Mouse (Mus musculus): ENCODE measurements around the gene Gm10277. TPM values are rescaled to one million over a fixed set of nuclear protein-coding genes. Genes with fewer than 3 reads are reported as not detected.

Gene Gm10277
- 0.99 and 3.3 TPM in 2 replicates for polyA plus RNA-seq (2015; fragmentation: Nextera tagmentation; extraction: Ambion mirVana)

GRCm38 (mm10) chr11:77787707-77788106 lies at the start of gene Gm10277:
Gene Gm10277 (minus strand): TSS chr11:77787747.
- ATAC-seq, result no peak
- Histone ChIP-seq H3K9me3 (ENCODE audit: control insufficient read depth, low read length) (no peaks in the 10 kb centered on the region), H3K4me3 (replicated peaks; ENCODE audit: low read length) (no peak within 1 kb of the TSS), H3K9ac (replicated peaks; ENCODE audit: low read depth, low read length) (no peak within 1 kb of the TSS), H3K4me2 (ENCODE audit: low read length) (no peak within 1 kb of the TSS), H3K4me1 (replicated peaks; ENCODE audit: control insufficient read depth, insufficient read depth, low read length) (peaks cover 65% of the 10 kb centered on the region), H3K36me3 (ENCODE audit: control insufficient read depth, insufficient read depth) (no peaks in the 10 kb centered on the region), H3K27me3 (replicated peaks; ENCODE audit: control insufficient read depth, insufficient read depth, low read length) (no peaks in the 10 kb centered on the region), H3K27ac (ENCODE audit: low read length) (no peak within 1 kb of the TSS)
- WGBS, result 85% methylated on average over 5 of the region's 5 CpGs

- Histone ChIP-seq H3K9ac (replicated peaks; ENCODE audit: low read depth, low read length) (no peak overlapping the region), H3K9me3 (ENCODE audit: control insufficient read depth, low read length) (no peaks in the 10 kb centered on the region), H3K36me3 (ENCODE audit: control insufficient read depth, insufficient read depth) (peaks cover 3% of the 10 kb centered on the region; the same call in 1 of the 2 replicates), H3K4me1 (replicated peaks; ENCODE audit: control insufficient read depth, insufficient read depth, low read length) (peaks cover 6% of the 10 kb centered on the region; the same call in 1 of the 2 replicates), H3K27me3 (replicated peaks; ENCODE audit: control insufficient read depth, insufficient read depth, low read length) (no peaks in the 10 kb centered on the region), H3K4me3 (replicated peaks; ENCODE audit: low read length) (no peak overlapping the region), H3K27ac (ENCODE audit: low read length) (no peak overlapping the region), H3K4me2 (ENCODE audit: low read length) (no peak overlapping the region)
- ATAC-seq, result no peak
- 69% methylated on average over 4 of the region's 4 CpGs for WGBS
Measured at GRCm38 (mm10) chr11:77836751-77837150, 49.2 kb upstream of the Gm10277 start.

DNA sequence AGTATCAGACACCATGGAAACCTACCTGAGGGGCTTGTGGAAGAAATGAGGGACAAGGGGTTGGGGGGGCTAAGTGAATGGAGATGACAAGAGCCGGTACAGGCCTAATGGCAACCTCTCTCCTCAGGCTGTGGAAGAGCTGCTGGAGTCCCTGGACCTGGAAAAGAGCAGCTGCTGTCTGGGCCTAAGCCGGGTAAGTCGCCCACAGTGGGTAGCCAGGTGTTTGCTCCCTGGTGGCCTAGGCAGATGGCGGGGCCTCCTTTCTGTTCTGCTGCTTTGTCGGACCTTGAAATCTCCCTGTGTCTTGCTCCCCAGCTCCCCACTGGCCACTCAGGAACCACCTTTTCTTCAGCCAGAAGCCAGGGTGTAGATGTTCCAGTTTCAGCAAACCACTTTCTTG lies 48.7 kb upstream of the Gm10277 start:
- no peaks in the 10 kb centered on the region for H3K9me3 ChIP-seq (ENCODE audit: control insufficient read depth, low read length)
- no peak overlapping the region for H3K9ac ChIP-seq (replicated peaks; ENCODE audit: low read depth, low read length)
- H3K27me3 ChIP-seq (replicated peaks; ENCODE audit: control insufficient read depth, insufficient read depth, low read length), result no peaks in the 10 kb centered on the region
- H3K4me2 ChIP-seq (ENCODE audit: low read length), result no peak overlapping the region
- H3K36me3 ChIP-seq (ENCODE audit: control insufficient read depth, insufficient read depth), result peaks cover 3% of the 10 kb centered on the region; the same call in 1 of the 2 replicates
- H3K4me1 ChIP-seq (replicated peaks; ENCODE audit: control insufficient read depth, insufficient read depth, low read length), result peaks cover 6% of the 10 kb centered on the region; the same call in 1 of the 2 replicates
- WGBS, result 56% methylated on average over 5 of the region's 5 CpGs
- ATAC-seq, result no peak
- H3K27ac ChIP-seq (ENCODE audit: low read length), result no peak overlapping the region
- H3K4me3 ChIP-seq (replicated peaks; ENCODE audit: low read length), result no peak overlapping the region

DNA sequence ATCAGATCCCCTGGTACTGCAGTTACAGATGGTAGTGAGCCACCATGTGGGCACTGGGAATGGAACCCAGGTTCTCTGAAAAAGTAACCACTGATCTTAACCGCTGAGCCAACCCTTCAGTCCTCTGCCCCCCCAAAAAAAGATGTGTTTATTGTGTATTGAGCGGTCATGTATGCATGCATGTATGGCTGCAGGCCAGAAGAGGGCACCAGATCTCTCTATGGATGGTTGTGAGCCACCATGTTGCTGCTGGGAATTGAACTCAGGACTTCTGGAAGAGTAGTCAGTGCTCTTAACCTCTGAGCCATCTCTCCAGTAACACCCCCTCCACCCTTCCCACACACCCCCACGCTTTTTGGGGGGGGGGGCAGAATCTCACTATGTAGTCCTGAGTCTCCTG lies 47.6 kb upstream of the Gm10277 start:
- WGBS, result 87% methylated on average over 3 of the region's 3 CpGs
- ATAC-seq, result no peak
- no peaks in the 10 kb centered on the region; the same call in 1 of the 2 replicates for H3K36me3 ChIP-seq (ENCODE audit: control insufficient read depth, insufficient read depth)

GRCm38 (mm10) chr11:77832541-77832940 lies 45.0 kb upstream of the Gm10277 start:
- Histone ChIP-seq H3K9ac (replicated peaks; ENCODE audit: low read depth, low read length) (no peak overlapping the region), H3K4me1 (replicated peaks; ENCODE audit: control insufficient read depth, insufficient read depth, low read length) (peaks cover 27% of the 10 kb centered on the region), H3K27me3 (replicated peaks; ENCODE audit: control insufficient read depth, insufficient read depth, low read length) (no peaks in the 10 kb centered on the region), H3K4me3 (replicated peaks; ENCODE audit: low read length) (no peak overlapping the region), H3K36me3 (ENCODE audit: control insufficient read depth, insufficient read depth) (peaks cover 7% of the 10 kb centered on the region), H3K9me3 (ENCODE audit: control insufficient read depth, low read length) (no peaks in the 10 kb centered on the region), H3K27ac (ENCODE audit: low read length) (0 out of 2 replicates have a peak overlapping the region, but pooled peaks have one; percentile 11), H3K4me2 (ENCODE audit: low read length) (no peak overlapping the region)
- ATAC-seq, result no peak
- WGBS, result 72% methylated on average over 4 of the region's 4 CpGs

More for the DNA sequence above, 47.6 kb upstream of the Gm10277 start:
- H3K27me3 ChIP-seq (replicated peaks; ENCODE audit: control insufficient read depth, insufficient read depth, low read length), result no peaks in the 10 kb centered on the region
- H3K27ac ChIP-seq (ENCODE audit: low read length), result no peak overlapping the region
- H3K9ac ChIP-seq (replicated peaks; ENCODE audit: low read depth, low read length), result no peak overlapping the region
- H3K4me1 ChIP-seq (replicated peaks; ENCODE audit: control insufficient read depth, insufficient read depth, low read length), result peaks cover 17% of the 10 kb centered on the region
- no peak overlapping the region for H3K4me2 ChIP-seq (ENCODE audit: low read length)
- H3K4me3 ChIP-seq (replicated peaks; ENCODE audit: low read length), result no peak overlapping the region
- H3K9me3 ChIP-seq (ENCODE audit: control insufficient read depth, low read length), result no peaks in the 10 kb centered on the region

GRCm38 (mm10) chr11:77830875-77831274 lies 43.3 kb upstream of the Gm10277 start:
- H3K9me3 ChIP-seq (ENCODE audit: control insufficient read depth, low read length), result no peaks in the 10 kb centered on the region
- H3K4me1 ChIP-seq (replicated peaks; ENCODE audit: control insufficient read depth, insufficient read depth, low read length), result peaks cover 43% of the 10 kb centered on the region
- no peak for ATAC-seq
- WGBS, result 16% methylated on average over 7 of the region's 7 CpGs
- no peak overlapping the region for H3K4me3 ChIP-seq (replicated peaks; ENCODE audit: low read length)
- peak overlapping the region; percentile 35; the same call in 1 of the 2 replicates for H3K27ac ChIP-seq (ENCODE audit: low read length)
- H3K36me3 ChIP-seq (ENCODE audit: control insufficient read depth, insufficient read depth), result peaks cover 7% of the 10 kb centered on the region
- H3K9ac ChIP-seq (replicated peaks; ENCODE audit: low read depth, low read length), result peak overlapping the region; percentile 22; the same call in 1 of the 2 replicates
- no peak overlapping the region for H3K4me2 ChIP-seq (ENCODE audit: low read length)
- H3K27me3 ChIP-seq (replicated peaks; ENCODE audit: control insufficient read depth, insufficient read depth, low read length), result no peaks in the 10 kb centered on the region

DNA sequence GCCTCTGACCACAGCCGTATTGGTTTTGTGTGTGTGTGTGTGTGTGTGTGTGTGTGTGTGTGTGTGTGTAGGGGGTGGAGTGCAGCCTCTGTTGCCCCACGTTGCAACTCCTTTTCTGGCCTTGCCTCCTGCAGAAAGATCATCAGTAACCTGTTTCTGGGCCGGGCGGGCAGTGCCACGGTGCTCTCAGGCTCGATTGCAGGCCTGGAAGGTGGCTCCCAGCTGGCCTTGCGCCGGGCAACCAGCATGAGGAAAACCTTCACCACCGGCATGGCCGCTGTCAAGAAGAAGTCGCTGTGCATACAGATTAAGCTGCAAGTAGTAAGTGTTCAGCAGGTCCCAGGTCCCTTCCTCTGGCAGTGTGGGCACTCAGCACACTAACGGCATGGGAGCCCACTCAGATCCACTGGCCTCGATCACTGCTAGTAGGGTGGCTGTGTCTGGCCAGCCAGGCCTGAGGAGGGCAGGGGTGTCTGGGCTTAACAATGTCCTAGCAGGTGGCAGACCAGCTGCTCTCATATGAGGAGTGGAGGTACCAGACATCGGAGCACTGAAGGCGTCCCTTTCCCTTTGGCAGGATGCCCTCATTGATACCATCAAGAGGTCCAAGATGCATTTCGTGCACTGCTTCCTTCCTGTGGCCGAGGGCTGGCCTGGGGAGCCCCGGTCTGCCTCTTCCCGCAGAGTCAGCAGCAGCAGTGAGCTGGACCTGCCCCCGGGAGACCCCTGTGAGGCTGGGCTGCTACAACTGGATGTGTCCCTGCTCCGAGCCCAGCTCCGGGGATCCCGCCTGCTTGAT lies 41.7 kb upstream of the Gm10277 start:
- peaks cover 7% of the 10 kb centered on the region for H3K36me3 ChIP-seq (ENCODE audit: control insufficient read depth, insufficient read depth)
- H3K27ac ChIP-seq (ENCODE audit: low read length), result no peak overlapping the region
- H3K9ac ChIP-seq (replicated peaks; ENCODE audit: low read depth, low read length), result no peak overlapping the region; the same call in 1 of the 2 replicates
- no peaks in the 10 kb centered on the region for H3K27me3 ChIP-seq (replicated peaks; ENCODE audit: control insufficient read depth, insufficient read depth, low read length)
- H3K9me3 ChIP-seq (ENCODE audit: control insufficient read depth, low read length), result no peaks in the 10 kb centered on the region
- H3K4me3 ChIP-seq (replicated peaks; ENCODE audit: low read length), result no peak overlapping the region
- 63% methylated on average over 23 of the region's 23 CpGs for WGBS
- no peak overlapping the region for H3K4me2 ChIP-seq (ENCODE audit: low read length)
- ATAC-seq, result no peak
- peaks cover 43% of the 10 kb centered on the region for H3K4me1 ChIP-seq (replicated peaks; ENCODE audit: control insufficient read depth, insufficient read depth, low read length)

DNA sequence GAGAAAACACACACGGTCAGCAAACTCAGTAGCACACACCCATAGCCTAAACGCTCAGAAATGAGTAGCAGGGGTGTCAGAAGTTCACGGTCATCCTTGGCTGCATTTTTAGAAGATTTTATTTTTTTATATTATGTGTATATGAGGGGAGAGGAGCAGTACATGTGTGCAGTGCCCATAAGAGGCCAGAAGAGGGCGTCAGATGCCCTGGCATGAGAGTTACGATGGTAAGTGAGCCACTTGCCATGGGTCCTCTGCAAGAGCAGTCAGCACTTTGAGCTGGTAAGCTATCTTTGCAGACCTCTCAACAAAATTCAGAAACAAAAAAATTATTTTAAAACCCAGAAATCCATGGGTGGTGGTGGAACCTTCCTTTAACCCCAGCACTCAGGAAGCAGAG lies 40.6 kb upstream of the Gm10277 start:
- Histone ChIP-seq H3K27ac (ENCODE audit: low read length) (no peak overlapping the region), H3K9me3 (ENCODE audit: control insufficient read depth, low read length) (no peaks in the 10 kb centered on the region), H3K4me3 (replicated peaks; ENCODE audit: low read length) (no peak overlapping the region), H3K9ac (replicated peaks; ENCODE audit: low read depth, low read length) (no peak overlapping the region), H3K36me3 (ENCODE audit: control insufficient read depth, insufficient read depth) (peaks cover 7% of the 10 kb centered on the region), H3K4me1 (replicated peaks; ENCODE audit: control insufficient read depth, insufficient read depth, low read length) (peaks cover 43% of the 10 kb centered on the region), H3K4me2 (ENCODE audit: low read length) (no peak overlapping the region), H3K27me3 (replicated peaks; ENCODE audit: control insufficient read depth, insufficient read depth, low read length) (no peaks in the 10 kb centered on the region)
- WGBS, result 91% methylated on average over 5 of the region's 5 CpGs
- no peak for ATAC-seq

- H3K27me3 ChIP-seq (replicated peaks; ENCODE audit: control insufficient read depth, insufficient read depth, low read length), result no peaks in the 10 kb centered on the region
- 51% methylated on average over 18 of the region's 18 CpGs for WGBS
- no peaks in the 10 kb centered on the region for H3K9me3 ChIP-seq (ENCODE audit: control insufficient read depth, low read length)
- H3K4me1 ChIP-seq (replicated peaks; ENCODE audit: control insufficient read depth, insufficient read depth, low read length), result peaks cover 43% of the 10 kb centered on the region
- peak overlapping the region; percentile 12; the same call in 1 of the 2 replicates for H3K27ac ChIP-seq (ENCODE audit: low read length)
- H3K9ac ChIP-seq (replicated peaks; ENCODE audit: low read depth, low read length), result 0 out of 2 replicates have a peak overlapping the region, but pooled peaks have one; percentile 8
- ATAC-seq, result peak; percentile 58
- H3K36me3 ChIP-seq (ENCODE audit: control insufficient read depth, insufficient read depth), result peaks cover 7% of the 10 kb centered on the region
- H3K4me3 ChIP-seq (replicated peaks; ENCODE audit: low read length), result no peak overlapping the region
- no peak overlapping the region for H3K4me2 ChIP-seq (ENCODE audit: low read length)
Measured at GRCm38 (mm10) chr11:77827241-77827995, 39.9 kb upstream of the Gm10277 start.

All from forebrain, embryonic 16.5 days (tissue).